Comparison of ENCODE assay signal across 26 mouse cellular contexts in the genomic region with DNA sequence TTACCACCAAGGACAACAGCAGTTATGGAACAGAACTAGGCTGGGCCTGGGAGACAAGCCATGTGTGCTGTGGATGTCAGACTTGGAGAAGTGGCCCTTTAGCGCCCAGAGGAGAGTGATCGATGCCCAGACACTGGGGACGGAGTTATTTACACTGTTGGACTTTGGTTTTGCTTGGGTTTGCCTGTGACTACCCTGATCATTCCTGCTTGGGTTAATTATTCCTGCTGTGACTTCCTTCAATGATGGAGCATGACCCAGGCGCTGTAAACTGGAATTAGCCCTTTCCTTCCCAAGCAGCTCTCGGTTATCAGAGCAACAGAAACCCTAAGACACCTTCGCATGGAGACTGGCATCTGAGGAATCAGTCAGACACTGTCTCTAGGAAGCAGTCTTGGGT. TPM values are rescaled to one million over a fixed set of nuclear protein-coding genes. Genes with fewer than 3 reads are reported as not detected.
DNase-seq lines count a peak whose midpoint lies in the region; ATAC-seq and TF ChIP-seq lines count a peak whose summit lies in the region.
"Had no signal": no experiment of that assay in that cellular context is flagged by ENCODE, and none has a peak within 500 bp of the region (broad histone marks: within the 10 kb centered on the region; RNA-seq: fewer than 3 reads in every experiment).

No protein-coding gene starts in this region.

- no peak overlapping the region for H3K9ac ChIP-seq in intestine, embryonic 15.5 days
- H3K9ac ChIP-seq in intestine, postnatal 0 days (ENCODE audit: low read depth, low read length) = peak overlapping the region; percentile 26; the same call in 1 of the 2 replicates
- peak overlapping the region; percentile 35; the same call in 1 of the 2 replicates for H3K9ac ChIP-seq in limb, embryonic 13.5 days
- H3K9ac ChIP-seq: heart, embryonic 15.5 days; hindbrain, embryonic 13.5 days; limb, embryonic 15.5 days; neural tube, embryonic 15.5 days had no signal

- peak; percentile 45 for DNase-seq in kidney, postnatal 14 days
- DNase-seq in left cerebral cortex, postnatal 14 days (ENCODE audit: low spot score in 2 of 2) = no peak
- no peak for DNase-seq in right cerebral cortex, postnatal 14 days
- no peak for DNase-seq in liver
- DNase-seq in layer of hippocampus, postnatal 36 days = no peak
- DNase-seq: adrenal gland, postnatal 10 days; cerebellum, adult 8-10 months; cerebellum, postnatal 36 days; embryo, embryonic 11 days; gastrocnemius, adult 2 months; heart, postnatal 36 days; layer of hippocampus, adult 9-11 months; lung, postnatal 10 days; right cerebral cortex, adult 18-20 months had no signal

- H3K27me3 ChIP-seq in intestine, embryonic 15.5 days (replicated peaks) = no peaks in the 10 kb centered on the region
- no peaks in the 10 kb centered on the region for H3K27me3 ChIP-seq in intestine, postnatal 0 days (replicated peaks; ENCODE audit: control insufficient read depth, insufficient read depth, low read length)
- 0 out of 2 replicates have a peak, but pooled peaks cover 3% of the 10 kb centered on the region for H3K27me3 ChIP-seq in limb, embryonic 13.5 days
- H3K27me3 ChIP-seq: heart, embryonic 15.5 days; hindbrain, embryonic 13.5 days; limb, embryonic 15.5 days; neural tube, embryonic 15.5 days had no signal

- TF ChIP-seq CTCF in intestine, postnatal 0 days (IDR thresholded peaks at IDR 0.05; ENCODE audit: low read depth) = no peak

- H3K4me2 ChIP-seq in intestine, embryonic 15.5 days (replicated peaks) = 0 out of 2 replicates have a peak overlapping the region, but pooled peaks have one; percentile 17
- no peak overlapping the region; the same call in 1 of the 2 replicates for H3K4me2 ChIP-seq in intestine, postnatal 0 days (replicated peaks; ENCODE audit: low read depth)
- no peak overlapping the region for H3K4me2 ChIP-seq in limb, embryonic 13.5 days (replicated peaks)
- H3K4me2 ChIP-seq: heart, embryonic 15.5 days; hindbrain, embryonic 13.5 days; limb, embryonic 15.5 days; neural tube, embryonic 15.5 days had no signal

- H3K9me3 ChIP-seq in intestine, embryonic 15.5 days = no peaks in the 10 kb centered on the region
- H3K9me3 ChIP-seq in intestine, postnatal 0 days (ENCODE audit: control insufficient read depth) = no peaks in the 10 kb centered on the region
- no peaks in the 10 kb centered on the region for H3K9me3 ChIP-seq in limb, embryonic 13.5 days
- H3K9me3 ChIP-seq: heart, embryonic 15.5 days; hindbrain, embryonic 13.5 days; limb, embryonic 15.5 days; midbrain, embryonic 10.5 days; neural tube, embryonic 15.5 days had no signal

- peaks cover 20% of the 10 kb centered on the region for H3K4me1 ChIP-seq in intestine, embryonic 15.5 days (replicated peaks)
- H3K4me1 ChIP-seq in intestine, postnatal 0 days (replicated peaks; ENCODE audit: control insufficient read depth, insufficient read depth, low read length) = peaks cover 3% of the 10 kb centered on the region; the same call in 1 of the 2 replicates
- peaks cover 42% of the 10 kb centered on the region for H3K4me1 ChIP-seq in limb, embryonic 13.5 days

- peak; percentile 87 for ATAC-seq in intestine, embryonic 15.5 days
- ATAC-seq in intestine, postnatal 0 days = peak; percentile 87
- no peak for ATAC-seq in limb, embryonic 13.5 days (ENCODE audit: low FRiP score, low read depth)
- ATAC-seq: forebrain, embryonic 14.5 days had no signal

- WGBS in intestine, embryonic 15.5 days = 61% methylated on average over 6 of the region's 6 CpGs
- 35% methylated on average over 6 of the region's 6 CpGs for WGBS in intestine, postnatal 0 days
- WGBS in limb, embryonic 13.5 days = 71% methylated on average over 6 of the region's 6 CpGs

- no peaks in the 10 kb centered on the region for H3K36me3 ChIP-seq in intestine, embryonic 15.5 days
- H3K36me3 ChIP-seq in intestine, postnatal 0 days (ENCODE audit: control insufficient read depth, insufficient read depth) = no peaks in the 10 kb centered on the region; the same call in 1 of the 2 replicates
- H3K36me3 ChIP-seq in limb, embryonic 13.5 days = no peaks in the 10 kb centered on the region
- H3K36me3 ChIP-seq: limb, embryonic 15.5 days had no signal

- peak overlapping the region; percentile 77 for H3K27ac ChIP-seq in intestine, embryonic 15.5 days
- H3K27ac ChIP-seq in intestine, postnatal 0 days (ENCODE audit: low read depth, low read length) = peak overlapping the region; percentile 87
- H3K27ac ChIP-seq in limb, embryonic 13.5 days = no peak overlapping the region
- H3K27ac ChIP-seq: gastrocnemius, adult 2 months; heart, embryonic 15.5 days; hindbrain, embryonic 13.5 days; limb, embryonic 15.5 days; midbrain, embryonic 10.5 days; neural tube, embryonic 15.5 days had no signal

- no peak overlapping the region for H3K4me3 ChIP-seq in intestine, embryonic 15.5 days (replicated peaks)
- no peak overlapping the region for H3K4me3 ChIP-seq in intestine, postnatal 0 days (ENCODE audit: low read depth, low read length)
- no peak overlapping the region for H3K4me3 ChIP-seq in limb, embryonic 13.5 days
- H3K4me3 ChIP-seq: gastrocnemius, adult 2 months; heart, embryonic 15.5 days; hindbrain, embryonic 13.5 days; limb, embryonic 15.5 days; midbrain, embryonic 10.5 days; neural tube, embryonic 15.5 days had no signal

- intact Hi-C loops in left cerebral cortex, postnatal 14 days (cut with DNase I) = no loop called here

RNA-seq across cellular contexts. Expression of a gene that starts 39.8 kb away (rescaled TPM):
- 15.4 and 15.9 TPM in 2 replicates for polyA plus RNA-seq in intestine, embryonic 15.5 days (2015; fragmentation: Nextera tagmentation; extraction: Ambion mirVana)
- 15.7 and 16.9 TPM in 2 replicates for polyA plus RNA-seq in intestine, postnatal 0 days (2015; fragmentation: Nextera tagmentation; extraction: Ambion mirVana)
- polyA plus RNA-seq in limb, embryonic 13.5 days (2015; fragmentation: Nextera tagmentation; extraction: Ambion mirVana) = 14.0 and 14.5 TPM in 2 replicates
- total RNA-seq in left cerebral cortex, postnatal 14 days (2021) = 10 to 100 TPM; 40.7 to 47.5 TPM
- total RNA-seq in layer of hippocampus, postnatal 36 days (2021) = 10 to 100 TPM; 19.1 to 19.9 TPM

RNA-seq across cellular contexts. Expression of a gene that starts 44.8 kb away (rescaled TPM):
- polyA plus RNA-seq in intestine, embryonic 15.5 days (2015; fragmentation: Nextera tagmentation; extraction: Ambion mirVana) = 0.49 and 0.62 TPM in 2 replicates
- 0.76 and 1.1 TPM in 2 replicates for polyA plus RNA-seq in intestine, postnatal 0 days (2015; fragmentation: Nextera tagmentation; extraction: Ambion mirVana)
- 0.84 and 0.87 TPM in 2 replicates for polyA plus RNA-seq in limb, embryonic 13.5 days (2015; fragmentation: Nextera tagmentation; extraction: Ambion mirVana)
- total RNA-seq in left cerebral cortex, postnatal 14 days (2021) = 1 to 10 TPM; 1.7 to 2.4 TPM
- 1 to 10 TPM; 1.9 to 3.9 TPM for total RNA-seq in layer of hippocampus, postnatal 36 days (2021)
- total RNA-seq: gastrocnemius, adult 2 months; heart, postnatal 36 days; MEL had no signal
- polyA plus RNA-seq: C2C12; liver, embryonic 16.5 days had no signal
